Mouse (Mus musculus) midbrain, postnatal 0 days (tissue): ENCODE measurements around the gene Sptb. TPM values are rescaled to one million over a fixed set of nuclear protein-coding genes. Genes with fewer than 3 reads are reported as not detected.

Experiments used
- ATAC-seq: fragments of 200-750 bp; cut with Nextera tagmentation; 2 replicates; pipeline ENCODE4 v1.8.0; 2017; ENCODE audit warnings: moderate number of reproducible peaks, mild to moderate bottlenecking, moderate TSS enrichment, moderate library complexity; ENCODE audit not compliant: low FRiP score
- DNase-seq: peaks from one replicate; pipeline ENCODE4 v3.0.0-alpha.2; 2015; ENCODE audit warnings: low spot score
- H3K27ac ChIP-seq: fragments of 300-500 bp; sonication (generic); 2 replicates; pipeline ENCODE4 v1.5.1; 2014; ENCODE audit warnings: low read depth, mild to moderate bottlenecking, low read length, mixed read lengths
- H3K27me3 ChIP-seq: fragments of 300-500 bp; sonication (generic); 2 replicates; pipeline ENCODE4 v1.6.1; 2014; ENCODE audit warnings: low read length, control low read depth, mixed read lengths; ENCODE audit not compliant: insufficient read depth
- H3K36me3 ChIP-seq: fragments of 300-500 bp; sonication (generic); 2 replicates; pipeline ENCODE4 v1.6.1; 2014; ENCODE audit warnings: low read length, control low read depth, mixed read lengths; ENCODE audit not compliant: insufficient read depth
- H3K4me1 ChIP-seq: fragments of 300-500 bp; sonication (generic); 2 replicates; pipeline ENCODE4 v1.6.1; 2014; ENCODE audit warnings: mild to moderate bottlenecking, control low read depth, antibody characterized with exemption, low read length, mixed read lengths; ENCODE audit not compliant: insufficient read depth
- H3K4me2 ChIP-seq: fragments of 300-500 bp; sonication (generic); 2 replicates; pipeline ENCODE4 v1.6.1; 2014; ENCODE audit warnings: low read depth, mild to moderate bottlenecking, low read length, mixed read lengths; ENCODE audit not compliant: poor library complexity, severe bottlenecking
- H3K4me3 ChIP-seq: fragments of 300-500 bp; sonication (generic); 2 replicates; pipeline ENCODE4 v1.5.1; 2014; ENCODE audit warnings: low read depth, mild to moderate bottlenecking, low read length, moderate library complexity
- H3K9ac ChIP-seq: fragments of 300-500 bp; sonication (generic); replicated peaks from 2 replicates; pipeline ENCODE4 v1.6.1; 2014; ENCODE audit warnings: mild to moderate bottlenecking, low read length, moderate library complexity, mixed read lengths; ENCODE audit not compliant: poor library complexity, severe bottlenecking
- H3K9me3 ChIP-seq: fragments of 300-500 bp; sonication (generic); 2 replicates; pipeline ENCODE4 v1.6.1; 2016; ENCODE audit warnings: low read length, control low read depth
- CTCF ChIP-seq: IDR thresholded peaks from 2 replicates; pipeline ENCODE4 v1.5.1; 2016; ENCODE audit warnings: antibody characterized with exemption, mild to moderate bottlenecking
- WGBS: fragments of 180-500 bp; shearing (Covaris S2); extraction: QIAGEN DNeasy Blood & Tissue Kit; methylation state at CpG from one replicate; pipeline ENCODE4 v1.1.7; 2014; 5-methylcytosine and 5-hydroxymethylcytosine counted together
- polyA plus RNA-seq: library from polyadenylated mRNA; unstranded; fragments of >200 nt; fragmentation: Nextera tagmentation; extraction: Ambion mirVana; gene quantifications from 2 replicates; pipeline ENCODE4 v1.2.1, GENCODE M21; 2015
- total RNA-seq: library from RNA; depleted of rRNA; stranded (reverse); fragments of >200 nt; gene quantifications from 2 replicates; pipeline ENCODE4 v1.2.3, GENCODE M21; 2014

Gene Sptb
- total and polyA plus RNA-seq, 2 experiments from 2014 or later, result 4.8 to 32.8 TPM

DNA sequence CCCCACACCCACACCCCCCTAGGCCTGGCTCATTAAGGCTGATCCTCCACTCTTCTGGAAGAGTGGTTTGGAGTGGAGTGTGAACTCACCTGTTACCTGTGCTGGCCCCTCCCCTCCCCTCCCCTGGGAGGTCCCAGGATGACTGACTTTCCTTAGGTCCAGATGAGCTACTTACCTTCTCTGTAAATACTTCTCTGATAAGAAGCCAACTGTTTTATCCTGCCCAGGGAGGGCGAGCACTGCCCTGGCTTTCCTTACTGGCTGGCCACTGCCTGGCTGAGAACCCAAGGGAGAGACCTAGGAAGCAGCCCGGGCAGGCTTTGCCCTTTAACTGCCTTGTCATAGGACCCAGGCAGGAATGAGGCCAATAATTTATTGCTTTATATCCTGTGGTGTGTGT lies 131.9 kb downstream of the Sptb start:
- Histone ChIP-seq H3K27me3 (no peaks in the 10 kb centered on the region), H3K9me3 (no peaks in the 10 kb centered on the region), H3K36me3 (no peaks in the 10 kb centered on the region), H3K4me3 (no peak overlapping the region), H3K9ac (no peak overlapping the region), H3K4me1 (no peaks in the 10 kb centered on the region), H3K27ac (no peak overlapping the region), H3K4me2 (no peak overlapping the region)
- DNase-seq (no peak), ATAC-seq (no peak)
- WGBS, result 96% methylated on average over 2 of the region's 2 CpGs
- no peak for TF ChIP-seq CTCF

DNA sequence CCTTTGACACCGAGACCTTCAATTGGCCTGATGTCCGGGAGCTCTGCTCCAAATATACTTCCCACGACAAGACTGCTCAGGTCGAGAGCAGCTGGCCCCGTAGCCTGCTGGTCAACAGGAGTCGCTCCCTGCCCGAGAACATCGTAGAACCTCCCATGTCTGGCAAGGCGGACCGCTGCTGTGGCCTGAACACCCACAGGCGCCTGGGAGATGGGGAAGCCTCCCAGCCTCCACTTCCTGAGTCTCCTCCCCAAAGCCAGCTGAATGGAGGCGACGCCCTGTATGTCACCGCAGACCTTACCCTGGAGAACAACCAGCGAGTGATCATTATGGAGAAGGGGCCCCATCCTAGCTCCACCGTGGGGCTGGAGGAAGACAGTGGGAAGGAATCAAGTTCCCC lies 132.5 kb downstream of the Sptb start:
- 95% methylated on average over 16 of the region's 16 CpGs for WGBS
- no peak for TF ChIP-seq CTCF

DNA sequence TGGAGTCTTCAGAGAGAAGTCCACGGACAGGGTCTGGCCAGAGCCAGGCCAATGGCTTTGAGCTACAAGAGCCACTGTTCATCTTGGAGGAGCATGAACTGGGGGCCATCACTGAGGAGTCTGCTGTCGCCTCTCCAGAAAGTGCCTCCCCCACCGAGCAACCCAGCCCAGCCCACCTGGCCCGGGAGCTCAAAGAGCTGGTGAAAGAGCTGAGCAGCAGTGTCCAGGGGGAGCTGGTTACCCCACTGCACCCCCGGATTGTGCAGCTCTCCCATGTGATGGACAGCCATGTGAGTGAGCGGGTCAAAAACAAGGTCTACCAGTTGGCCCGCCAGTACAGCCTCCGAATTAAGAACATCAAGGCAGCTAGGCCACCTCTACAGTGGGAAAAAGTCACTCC lies 133.5 kb downstream of the Sptb start:
- Histone ChIP-seq H3K27ac (no peak overlapping the region), H3K27me3 (no peaks in the 10 kb centered on the region), H3K4me1 (no peaks in the 10 kb centered on the region), H3K4me3 (no peak overlapping the region), H3K4me2 (no peak overlapping the region), H3K36me3 (no peaks in the 10 kb centered on the region), H3K9me3 (no peaks in the 10 kb centered on the region), H3K9ac (no peak overlapping the region)
- TF ChIP-seq CTCF, result no peak
- ATAC-seq (no peak), DNase-seq (no peak)
- 96% methylated on average over 8 of the region's 8 CpGs for WGBS

More for the DNA sequence above, 132.5 kb downstream of the Sptb start:
- no peak overlapping the region for H3K9ac ChIP-seq
- H3K27me3 ChIP-seq, result no peaks in the 10 kb centered on the region
- no peak overlapping the region for H3K4me2 ChIP-seq
- no peaks in the 10 kb centered on the region for H3K36me3 ChIP-seq
- no peaks in the 10 kb centered on the region for H3K9me3 ChIP-seq
- DNase-seq (no peak), ATAC-seq (no peak)
- no peak overlapping the region for H3K27ac ChIP-seq
- H3K4me3 ChIP-seq, result no peak overlapping the region
- H3K4me1 ChIP-seq, result no peaks in the 10 kb centered on the region

DNA sequence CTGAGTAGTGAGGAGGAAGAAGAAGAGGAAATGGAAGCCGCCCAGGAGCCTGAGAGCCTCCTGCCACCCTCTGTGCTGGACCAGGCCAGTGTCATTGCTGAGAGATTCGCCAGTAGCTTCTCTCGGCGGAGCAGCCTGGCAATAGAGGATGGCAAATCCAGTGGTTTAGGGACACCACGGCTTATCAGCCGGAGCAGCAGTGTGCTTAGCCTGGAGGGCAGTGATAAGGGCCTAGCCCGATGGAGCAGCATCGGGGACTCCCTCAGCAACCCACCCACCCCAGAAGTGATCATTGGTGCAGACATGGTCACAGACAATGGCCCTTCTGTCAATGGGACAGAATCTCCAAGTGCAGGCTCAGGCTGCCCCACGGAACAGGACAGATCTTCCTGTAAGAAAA lies 134.3 kb downstream of the Sptb start:
- H3K27me3 ChIP-seq, result no peaks in the 10 kb centered on the region
- no peak overlapping the region for H3K9ac ChIP-seq
- WGBS, result 87% methylated on average over 9 of the region's 9 CpGs
- H3K9me3 ChIP-seq, result no peaks in the 10 kb centered on the region
- no peak overlapping the region for H3K4me2 ChIP-seq
- TF ChIP-seq CTCF, result no peak
- H3K4me3 ChIP-seq, result no peak overlapping the region
- H3K4me1 ChIP-seq, result no peaks in the 10 kb centered on the region
- DNase-seq (no peak), ATAC-seq (no peak)
- H3K27ac ChIP-seq, result no peak overlapping the region
- H3K36me3 ChIP-seq, result no peaks in the 10 kb centered on the region

DNA sequence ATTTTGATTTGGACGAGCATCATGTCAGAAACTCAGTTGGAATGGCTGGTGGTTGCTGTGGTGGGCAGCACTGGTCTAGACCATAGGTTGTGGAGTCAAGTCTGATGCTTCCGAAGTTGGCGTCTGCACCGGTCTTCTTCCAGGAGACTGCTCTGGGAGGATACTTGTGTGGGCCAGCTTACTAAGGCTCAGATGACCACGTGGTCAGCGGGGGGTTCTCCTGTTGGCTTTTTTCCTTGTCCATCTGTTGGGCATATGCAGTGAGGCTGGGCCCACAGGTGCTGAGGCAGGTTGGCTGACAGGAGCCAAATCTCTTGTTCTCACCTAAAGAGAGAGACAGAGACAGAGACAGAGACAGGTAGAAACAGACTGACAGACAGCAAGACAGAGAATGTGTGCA lies 135.5 kb downstream of the Sptb start:
- Histone ChIP-seq H3K9me3 (no peaks in the 10 kb centered on the region), H3K4me1 (no peaks in the 10 kb centered on the region), H3K4me2 (no peak overlapping the region), H3K36me3 (no peaks in the 10 kb centered on the region), H3K4me3 (no peak overlapping the region), H3K27me3 (no peaks in the 10 kb centered on the region), H3K9ac (no peak overlapping the region), H3K27ac (no peak overlapping the region)
- 89% methylated on average over 6 of the region's 6 CpGs for WGBS
- ATAC-seq (no peak), DNase-seq (no peak)
- no peak for TF ChIP-seq CTCF

DNA sequence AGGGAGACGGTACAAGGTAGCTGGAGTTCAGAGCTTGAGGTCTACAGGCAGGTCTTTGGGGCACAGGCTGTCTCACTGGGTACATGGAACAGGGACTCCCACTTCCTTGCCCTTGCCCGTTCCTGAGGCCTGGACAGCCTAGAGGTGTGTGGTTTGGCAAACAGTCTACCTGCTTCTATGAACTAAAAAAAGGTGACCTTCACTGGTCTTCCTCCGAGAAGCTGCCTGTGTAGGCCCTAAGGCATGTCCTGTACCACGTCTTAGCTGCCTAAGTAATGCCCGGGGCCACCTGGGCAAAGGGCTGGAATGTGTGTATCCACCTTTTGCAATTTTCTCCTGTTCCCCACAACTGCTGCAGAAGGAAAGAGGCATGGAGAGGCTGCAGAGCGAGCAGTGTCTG lies 137.0 kb downstream of the Sptb start:
- DNase-seq (no peak), ATAC-seq (no peak)
- Histone ChIP-seq H3K9ac (no peak overlapping the region), H3K4me2 (no peak overlapping the region), H3K4me3 (no peak overlapping the region), H3K36me3 (no peaks in the 10 kb centered on the region), H3K9me3 (no peaks in the 10 kb centered on the region), H3K27me3 (no peaks in the 10 kb centered on the region), H3K4me1 (no peaks in the 10 kb centered on the region), H3K27ac (no peak overlapping the region)
- WGBS, result 88% methylated on average over 6 of the region's 6 CpGs
- no peak for TF ChIP-seq CTCF
